Mouse (Mus musculus) gastrocnemius, postnatal 4 days (tissue): ENCODE data around the gene Mat2a. TPM values are rescaled to one million over a fixed set of nuclear protein-coding genes. Genes with fewer than 3 reads are reported as not detected.

Experiments
- DNase-seq, 2 experiments: peaks; one replicate each; pipeline ENCODE4 v3.0.0; 2021 to 2022; ENCODE audit warnings: low spot score in 2 of 2, mixed read lengths in 2 of 2
- total RNA-seq, 2 experiments: library from RNA; stranded (reverse); gene quantifications; 2 replicates each; pipeline ENCODE4 v1.2.3; 2021

Gene Mat2a
- total RNA-seq, 2 experiments from 2014 or later: 220 to 262 TPM

DNA sequence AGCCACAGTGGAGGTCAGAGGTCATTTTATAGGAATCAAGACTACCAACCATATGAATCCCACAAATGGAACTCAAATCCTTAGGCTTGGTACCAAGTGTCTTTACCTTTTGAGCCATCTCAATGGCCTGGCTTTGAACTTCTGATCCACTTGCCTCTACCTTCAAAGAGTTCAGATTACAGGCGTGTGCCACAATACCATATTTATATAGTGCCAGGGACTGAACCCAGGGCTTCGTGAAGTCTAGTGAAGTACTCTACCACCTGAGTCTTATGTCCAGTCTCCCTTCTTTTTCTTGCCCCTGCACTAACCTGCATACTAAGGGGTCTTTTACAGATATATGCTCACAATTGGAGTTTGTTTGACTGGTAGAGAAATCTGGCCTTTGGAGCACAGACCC, 52.8 kb downstream of the Mat2a start:
- no peak for DNase-seq

GRCm38 (mm10) chr6:72385258-72385657, 54.1 kb downstream of the Mat2a start:
- DNase-seq: no peak

DNA sequence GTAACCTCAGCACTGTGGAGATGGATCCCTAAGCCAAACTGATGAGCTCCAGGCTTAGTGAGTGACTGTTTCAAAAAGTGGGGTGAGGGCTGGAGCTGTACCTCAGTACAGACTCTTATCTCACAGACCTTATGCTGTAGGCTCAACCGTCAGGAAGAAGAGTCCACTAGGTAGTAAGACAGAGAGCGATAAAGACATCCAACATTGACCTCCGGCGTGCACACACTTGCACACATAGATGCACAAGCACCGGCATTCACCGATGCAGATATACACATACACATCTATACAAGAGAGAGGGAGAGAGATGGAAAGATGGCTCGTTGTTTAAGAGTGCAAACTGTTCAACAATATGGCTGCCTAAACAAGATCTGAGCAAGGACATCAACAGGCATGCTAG, 55.4 kb downstream of the Mat2a start:
- DNase-seq: no peak

DNA sequence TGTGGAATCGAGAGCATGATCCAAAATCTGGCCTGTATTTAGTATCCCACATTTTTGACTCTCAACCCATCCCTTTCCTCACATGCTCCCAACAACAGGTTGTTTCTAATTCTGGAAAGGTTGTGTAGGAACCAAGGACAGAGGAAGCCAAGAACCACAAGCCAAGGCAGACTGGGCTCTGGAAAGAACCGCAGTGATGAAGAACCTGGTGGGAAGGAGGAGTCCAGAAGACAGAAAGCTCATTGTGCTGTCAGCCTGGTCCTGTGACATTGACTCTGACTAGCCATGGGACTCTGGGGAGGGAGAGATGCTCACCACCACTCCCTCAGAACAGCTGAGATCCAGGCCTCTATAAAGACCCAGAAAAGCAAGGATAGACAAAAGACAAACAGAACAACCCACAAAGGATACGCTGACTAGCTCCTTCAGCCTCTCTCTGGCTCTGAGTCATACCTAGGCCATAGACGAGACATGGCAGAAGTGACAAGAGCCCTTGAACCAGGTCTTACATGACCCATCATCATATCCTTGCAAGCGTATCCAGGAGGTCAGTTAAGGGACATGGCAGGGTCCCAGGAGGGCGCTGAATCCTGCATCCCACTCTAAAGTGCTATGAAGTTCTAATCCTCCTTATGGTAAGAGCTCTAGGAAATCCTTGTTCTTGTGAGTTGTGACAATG, 56.1 kb downstream of the Mat2a start:
- DNase-seq: no peak

Other genes starting within 250 kb of the Mat2a start
- 10 to 100 TPM in 1 of 2 experiments, 1 to 10 TPM in 1; 8.8 to 10.7 TPM for gene Atoh8, start 204.0 kb downstream of the Mat2a start, total RNA-seq
- gene Sftpb, start 134.9 kb downstream of the Mat2a start, total RNA-seq: under 1 TPM in 1 of 2 experiments, not detected in 1; 0.42 TPM
- 10 to 100 TPM; 19.3 to 21.0 TPM for gene Usp39, start 94.4 kb downstream of the Mat2a start, total RNA-seq
- gene 0610030E20Rik, start 92.2 kb downstream of the Mat2a start, total RNA-seq: 10 to 100 TPM; 16.1 to 18.3 TPM
- 10 to 100 TPM in 1 of 2 experiments, 1 to 10 TPM in 1; 9.4 to 10.2 TPM for gene Tmem150a, start 84.1 kb downstream of the Mat2a start, total RNA-seq
- 10 to 100 TPM; 36.8 to 41.5 TPM for gene Rnf181, start 72.6 kb downstream of the Mat2a start, total RNA-seq
- 10 to 100 TPM; 17.5 to 21.9 TPM for gene Vamp5, start 59.1 kb downstream of the Mat2a start, total RNA-seq
- 10 to 100 TPM; 72.0 to 72.9 TPM for gene Vamp8, start 48.9 kb downstream of the Mat2a start, total RNA-seq
- 10 to 100 TPM; 24.6 to 27.6 TPM for gene Ggcx, start 25.2 kb downstream of the Mat2a start, total RNA-seq
- gene Sh2d6, start 82.1 kb upstream of the Mat2a start, total RNA-seq: under 1 TPM; 0.20 to 0.26 TPM
- 10 to 100 TPM; 15.8 to 16.6 TPM for gene Capg, start 104.8 kb upstream of the Mat2a start, total RNA-seq
- 1 to 10 TPM; 8.1 to 8.8 TPM for gene Elmod3, start 158.9 kb upstream of the Mat2a start, total RNA-seq
- gene Retsat, start 158.9 kb upstream of the Mat2a start, total RNA-seq: 10 to 100 TPM; 42.6 to 49.5 TPM
- 10 to 100 TPM; 26.5 to 27.9 TPM for gene Tgoln1, start 177.4 kb upstream of the Mat2a start, total RNA-seq